Mouse (Mus musculus): ENCODE results near the gene Lmo3. TPM values are rescaled to one million over a fixed set of nuclear protein-coding genes. Genes with fewer than 3 reads are reported as not detected.

Lmo3 gene
- 135 and 142 TPM in 2 replicates for polyA plus RNA-seq (2015; fragmentation: Nextera tagmentation; extraction: Ambion mirVana)

DNA sequence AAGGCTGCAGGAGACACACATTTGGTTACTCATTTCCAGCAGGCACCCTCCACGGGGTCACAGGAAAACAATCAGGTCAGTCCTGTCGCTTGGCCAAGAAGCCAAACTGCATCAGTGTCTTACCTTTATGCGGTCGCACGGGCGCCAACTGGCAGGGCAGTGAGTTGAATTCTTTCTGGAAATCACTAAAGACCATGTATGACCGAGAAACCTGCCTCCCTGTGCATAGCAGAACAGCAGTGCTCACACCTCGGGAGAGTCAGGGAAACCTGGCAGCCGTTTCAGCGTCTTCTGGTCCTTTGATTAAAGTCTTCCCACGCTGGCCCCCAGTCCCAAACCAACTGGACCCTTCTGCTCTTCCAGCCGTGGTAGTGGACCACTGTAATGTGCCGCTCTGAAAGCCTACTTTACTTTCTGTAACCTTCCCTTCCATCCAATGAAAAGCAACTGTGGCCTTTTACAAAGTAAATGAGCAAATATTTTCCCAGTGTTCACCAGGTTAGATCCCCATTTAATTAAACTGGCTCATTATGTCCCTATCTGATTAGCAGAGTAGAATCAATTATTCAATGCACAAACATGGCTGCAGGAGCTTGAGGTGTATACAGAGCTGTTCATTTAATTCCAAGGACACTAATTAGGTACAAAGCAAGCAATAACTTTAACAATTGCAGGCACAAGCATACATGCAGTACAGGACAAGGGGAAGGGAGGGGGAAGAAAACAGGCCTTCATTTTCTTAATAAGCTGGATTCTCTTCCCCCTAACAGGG lies at the start of gene Lmo3:
Gene Lmo3 (minus strand): TSS at position 235 of the 772 bp plus-strand sequence.
- peak within 1 kb of the TSS; percentile 8; the same call in 1 of the 2 replicates for H3K4me3 ChIP-seq (replicated peaks)
- ATAC-seq, result peak; percentile 82
- WGBS, result 45% methylated on average over 13 of the region's 13 CpGs
- H3K36me3 ChIP-seq, result no peaks in the 10 kb centered on the region
- H3K9me3 ChIP-seq, result no peaks in the 10 kb centered on the region
- no peak within 1 kb of the TSS for H3K9ac ChIP-seq (replicated peaks)
- peak within 1 kb of the TSS; percentile 69 for H3K27ac ChIP-seq
- H3K4me2 ChIP-seq (replicated peaks), result peak within 1 kb of the TSS; percentile 33
- H3K27me3 ChIP-seq, result 0 out of 2 replicates have a peak, but pooled peaks cover 7% of the 10 kb centered on the region
- H3K4me1 ChIP-seq (replicated peaks), result peaks cover 41% of the 10 kb centered on the region

- Histone ChIP-seq H3K4me3 (replicated peaks) (no peak overlapping the region), H3K9me3 (no peaks in the 10 kb centered on the region), H3K27me3 (no peaks in the 10 kb centered on the region), H3K4me1 (replicated peaks) (no peaks in the 10 kb centered on the region), H3K4me2 (replicated peaks) (no peak overlapping the region), H3K36me3 (no peaks in the 10 kb centered on the region), H3K9ac (replicated peaks) (no peak overlapping the region), H3K27ac (no peak overlapping the region)
- ATAC-seq, result no peak
Observed at GRCm38 (mm10) chr6:138620786-138621185, 39.0 kb upstream of the Lmo3 start.

GRCm38 (mm10) chr6:138618396-138618795 lies 36.6 kb upstream of the Lmo3 start:
- Histone ChIP-seq H3K9ac (replicated peaks) (no peak overlapping the region), H3K4me3 (replicated peaks) (no peak overlapping the region), H3K27me3 (no peaks in the 10 kb centered on the region), H3K36me3 (no peaks in the 10 kb centered on the region), H3K27ac (no peak overlapping the region), H3K9me3 (no peaks in the 10 kb centered on the region), H3K4me1 (replicated peaks) (no peaks in the 10 kb centered on the region), H3K4me2 (replicated peaks) (no peak overlapping the region)
- 80% methylated on average over 3 of the region's 3 CpGs for WGBS
- ATAC-seq, result no peak

- H3K9me3 ChIP-seq, result no peaks in the 10 kb centered on the region
- peak; percentile 72 for ATAC-seq
Observed at GRCm38 (mm10) chr6:138597016-138597415, 15.2 kb upstream of the Lmo3 start.

GRCm38 (mm10) chr6:138595991-138596698 lies 14.4 kb upstream of the Lmo3 start:
- H3K4me1 ChIP-seq (replicated peaks), result peaks cover 4% of the 10 kb centered on the region
- WGBS, result 76% methylated on average over 10 of the region's 10 CpGs
- H3K9ac ChIP-seq (replicated peaks), result no peak overlapping the region
- H3K4me2 ChIP-seq (replicated peaks), result no peak overlapping the region
- H3K27ac ChIP-seq, result no peak overlapping the region
- no peak overlapping the region for H3K4me3 ChIP-seq (replicated peaks)
- no peaks in the 10 kb centered on the region for H3K27me3 ChIP-seq
- no peaks in the 10 kb centered on the region for H3K9me3 ChIP-seq
- H3K36me3 ChIP-seq, result no peaks in the 10 kb centered on the region
- ATAC-seq, result peak; percentile 58; the same call in 1 of the 2 replicates

More at GRCm38 (mm10) chr6:138597016-138597415, 15.2 kb upstream of the Lmo3 start:
- H3K27me3 ChIP-seq, result no peaks in the 10 kb centered on the region
- H3K4me1 ChIP-seq (replicated peaks), result peaks cover 4% of the 10 kb centered on the region
- no peak overlapping the region for H3K9ac ChIP-seq (replicated peaks)
- 66% methylated on average over 15 of the region's 15 CpGs for WGBS
- no peak overlapping the region for H3K27ac ChIP-seq
- H3K36me3 ChIP-seq, result no peaks in the 10 kb centered on the region
- no peak overlapping the region for H3K4me3 ChIP-seq (replicated peaks)
- no peak overlapping the region for H3K4me2 ChIP-seq (replicated peaks)

- ATAC-seq, result no peak
- Histone ChIP-seq H3K9ac (replicated peaks) (no peak overlapping the region), H3K36me3 (no peaks in the 10 kb centered on the region), H3K27ac (0 out of 2 replicates have a peak overlapping the region, but pooled peaks have one; percentile 19), H3K4me3 (replicated peaks) (no peak overlapping the region), H3K4me2 (replicated peaks) (no peak overlapping the region), H3K27me3 (0 out of 2 replicates have a peak, but pooled peaks cover 1% of the 10 kb centered on the region), H3K9me3 (no peaks in the 10 kb centered on the region), H3K4me1 (replicated peaks) (peaks cover 41% of the 10 kb centered on the region)
- 74% methylated on average over 8 of the region's 8 CpGs for WGBS
Observed at GRCm38 (mm10) chr6:138583314-138583713, 1.5 kb upstream of the Lmo3 start.

- 0 out of 2 replicates have a peak, but pooled peaks cover 5% of the 10 kb centered on the region for H3K27me3 ChIP-seq
- H3K9ac ChIP-seq (replicated peaks), result no peak overlapping the region
- peak; percentile 3; the same call in 1 of the 2 replicates for ATAC-seq
- no peak overlapping the region; the same call in 1 of the 2 replicates for H3K27ac ChIP-seq
- H3K9me3 ChIP-seq, result no peaks in the 10 kb centered on the region
- H3K4me1 ChIP-seq (replicated peaks), result peaks cover 41% of the 10 kb centered on the region
- WGBS, result 35% methylated on average over 4 of the region's 4 CpGs
- no peak overlapping the region for H3K4me3 ChIP-seq (replicated peaks)
- H3K4me2 ChIP-seq (replicated peaks), result no peak overlapping the region
- no peaks in the 10 kb centered on the region for H3K36me3 ChIP-seq
Observed at GRCm38 (mm10) chr6:138582506-138583000, 785 bp upstream of the Lmo3 start.

GRCm38 (mm10) chr6:138580491-138581076 lies 1.2 kb downstream of the Lmo3 start:
- no peak overlapping the region for H3K9ac ChIP-seq (replicated peaks)
- H3K4me2 ChIP-seq (replicated peaks), result peak overlapping the region; percentile 33
- H3K36me3 ChIP-seq, result no peaks in the 10 kb centered on the region
- peak overlapping the region; percentile 69 for H3K27ac ChIP-seq
- ATAC-seq, result peak; percentile 55
- H3K4me1 ChIP-seq (replicated peaks), result peaks cover 41% of the 10 kb centered on the region
- WGBS, result 20% methylated on average over 9 of the region's 9 CpGs
- 0 out of 2 replicates have a peak, but pooled peaks cover 13% of the 10 kb centered on the region for H3K27me3 ChIP-seq
- peak overlapping the region; percentile 1; the same call in 1 of the 2 replicates for H3K4me3 ChIP-seq (replicated peaks)
- H3K9me3 ChIP-seq, result no peaks in the 10 kb centered on the region

- no peaks in the 10 kb centered on the region for H3K27me3 ChIP-seq
- 79% methylated on average over 2 of the region's 2 CpGs for WGBS
- no peak for ATAC-seq
Observed at GRCm38 (mm10) chr6:138563416-138563815, 18.4 kb downstream of the Lmo3 start.

GRCm38 (mm10) chr6:138552144-138552543 lies 29.6 kb downstream of the Lmo3 start:
- Histone ChIP-seq H3K36me3 (no peaks in the 10 kb centered on the region), H3K27ac (no peak overlapping the region), H3K27me3 (no peaks in the 10 kb centered on the region), H3K4me3 (replicated peaks) (no peak overlapping the region), H3K4me1 (replicated peaks) (no peaks in the 10 kb centered on the region), H3K9me3 (no peaks in the 10 kb centered on the region), H3K9ac (replicated peaks) (no peak overlapping the region), H3K4me2 (replicated peaks) (no peak overlapping the region)
- no peak for ATAC-seq
- 84% methylated on average over 7 of the region's 7 CpGs for WGBS

More at GRCm38 (mm10) chr6:138563416-138563815, 18.4 kb downstream of the Lmo3 start:
- no peak overlapping the region for H3K4me3 ChIP-seq (replicated peaks)
- no peaks in the 10 kb centered on the region for H3K4me1 ChIP-seq (replicated peaks)
- H3K27ac ChIP-seq, result no peak overlapping the region
- H3K9me3 ChIP-seq, result no peaks in the 10 kb centered on the region
- H3K4me2 ChIP-seq (replicated peaks), result no peak overlapping the region
- no peak overlapping the region for H3K9ac ChIP-seq (replicated peaks)
- no peaks in the 10 kb centered on the region for H3K36me3 ChIP-seq

DNA sequence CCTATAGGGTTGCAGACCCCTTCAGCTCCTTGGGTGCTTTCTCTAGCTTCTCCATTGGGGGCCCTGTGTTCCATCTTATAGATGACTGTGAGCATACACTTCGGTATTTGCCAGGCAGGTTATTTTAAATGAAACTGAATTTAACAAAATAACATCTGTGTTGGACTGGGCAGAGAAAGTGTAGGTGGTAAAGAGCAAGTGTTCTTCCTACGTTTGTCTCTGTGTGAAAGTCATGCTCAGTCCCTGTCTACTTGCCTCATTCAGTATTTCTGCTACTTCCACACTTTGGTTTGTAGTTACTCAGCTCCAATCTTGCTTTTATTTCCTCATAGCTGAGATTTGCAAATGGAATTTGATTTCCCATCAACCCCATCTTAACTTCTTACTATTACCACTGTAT lies 46.9 kb downstream of the Lmo3 start:
- Histone ChIP-seq H3K27ac (no peak overlapping the region), H3K4me2 (replicated peaks) (no peak overlapping the region), H3K27me3 (no peaks in the 10 kb centered on the region), H3K4me1 (replicated peaks) (no peaks in the 10 kb centered on the region), H3K9ac (replicated peaks) (no peak overlapping the region), H3K9me3 (no peaks in the 10 kb centered on the region), H3K36me3 (no peaks in the 10 kb centered on the region), H3K4me3 (replicated peaks) (no peak overlapping the region)
- no peak for ATAC-seq
- WGBS, result 90% methylated on average over 2 of the region's 2 CpGs
